Comparison of ENCODE assay signal across 11 mouse cellular contexts in the genomic region with DNA sequence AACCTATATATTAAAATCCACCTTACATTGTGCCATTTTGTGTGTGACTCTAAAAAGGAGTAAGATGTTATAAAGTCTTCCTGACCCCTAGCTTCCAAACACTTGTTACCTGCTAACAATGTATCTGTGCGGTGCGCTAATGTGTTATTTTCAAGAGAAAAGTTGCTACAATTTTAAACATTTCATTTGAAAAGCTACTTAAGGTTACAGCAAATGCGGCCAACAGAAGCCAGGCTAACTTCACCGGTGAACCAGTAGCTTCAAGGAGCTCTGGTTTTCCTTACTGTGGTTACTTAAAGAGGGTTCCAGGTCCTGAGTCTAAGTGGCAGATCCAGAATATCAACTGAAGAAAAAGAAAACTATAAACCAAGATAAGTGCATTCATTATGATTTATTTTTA. TPM values are rescaled to one million over a fixed set of nuclear protein-coding genes. Genes with fewer than 3 reads are reported as not detected.
DNase-seq lines count a peak whose midpoint lies in the region; ATAC-seq and TF ChIP-seq lines count a peak whose summit lies in the region.
"Had no signal": no experiment of that assay in that cellular context is flagged by ENCODE, and none has a peak within 500 bp of the region (broad histone marks: within the 10 kb centered on the region; RNA-seq: fewer than 3 reads in every experiment).

No protein-coding gene starts in this region.

- 0 out of 2 replicates have a peak overlapping the region, but pooled peaks have one; percentile 99 for H3K4me3 ChIP-seq in forebrain, embryonic 11.5 days (ENCODE audit: low read depth, low read length)
- no peak overlapping the region for H3K4me3 ChIP-seq in forebrain, postnatal 0 days (ENCODE audit: low read depth, low read length)
- peak overlapping the region; percentile 98; the same call in 1 of the 2 replicates for H3K4me3 ChIP-seq in liver, embryonic 11.5 days (ENCODE audit: low read depth, low read length)
- H3K4me3 ChIP-seq in hindbrain, embryonic 15.5 days: 0 out of 2 replicates have a peak overlapping the region, but pooled peaks have one; percentile 13
- no peak overlapping the region for H3K4me3 ChIP-seq in midbrain, embryonic 15.5 days

- TF ChIP-seq CTCF in forebrain, postnatal 0 days (IDR thresholded peaks at IDR 0.05; ENCODE audit: low read depth): no peak

- H3K4me2 ChIP-seq in forebrain, embryonic 11.5 days (ENCODE audit: low read depth, low read length, severe bottlenecking): peak overlapping the region; percentile 68; the same call in 1 of the 2 replicates
- H3K4me2 ChIP-seq in forebrain, postnatal 0 days (ENCODE audit: low read depth): no peak overlapping the region
- H3K4me2 ChIP-seq in liver, embryonic 11.5 days: peak overlapping the region; percentile 66
- peak overlapping the region; percentile 67 for H3K4me2 ChIP-seq in hindbrain, embryonic 15.5 days
- H3K4me2 ChIP-seq in midbrain, embryonic 15.5 days: peak overlapping the region; percentile 60; the same call in 1 of the 2 replicates

- no peak overlapping the region for H3K9ac ChIP-seq in forebrain, embryonic 11.5 days (ENCODE audit: low read length)
- H3K9ac ChIP-seq in forebrain, postnatal 0 days: no peak overlapping the region
- H3K9ac ChIP-seq in liver, embryonic 11.5 days (ENCODE audit: low read depth, low read length): no peak overlapping the region
- H3K9ac ChIP-seq in hindbrain, embryonic 15.5 days: peak overlapping the region; percentile 10; the same call in 1 of the 2 replicates
- H3K9ac ChIP-seq in midbrain, embryonic 15.5 days: no peak overlapping the region

- no peak for ATAC-seq in forebrain, embryonic 11.5 days (replicated peaks; ENCODE audit: low FRiP score)
- no peak for ATAC-seq in forebrain, postnatal 0 days
- ATAC-seq in liver, embryonic 11.5 days (replicated peaks; ENCODE audit: low FRiP score): no peak
- ATAC-seq in hindbrain, embryonic 15.5 days (ENCODE audit: low FRiP score, low read depth): no peak
- ATAC-seq in midbrain, embryonic 15.5 days (replicated peaks): no peak
- ATAC-seq: inflammation-experienced regulatory T-cells, adult 6 months had no signal

- no peaks in the 10 kb centered on the region for H3K9me3 ChIP-seq in forebrain, embryonic 11.5 days (ENCODE audit: control insufficient read depth, low read length)
- H3K9me3 ChIP-seq in forebrain, postnatal 0 days (ENCODE audit: low read length): no peaks in the 10 kb centered on the region
- no peaks in the 10 kb centered on the region for H3K9me3 ChIP-seq in liver, embryonic 11.5 days (ENCODE audit: control insufficient read depth, low read length)
- H3K9me3 ChIP-seq in hindbrain, embryonic 15.5 days: no peaks in the 10 kb centered on the region
- no peaks in the 10 kb centered on the region for H3K9me3 ChIP-seq in midbrain, embryonic 15.5 days

- WGBS in forebrain, embryonic 11.5 days: 93% methylated on average over 4 of the region's 4 CpGs
- 92% methylated on average over 4 of the region's 4 CpGs for WGBS in forebrain, postnatal 0 days
- WGBS in liver, embryonic 11.5 days: 91% methylated on average over 4 of the region's 4 CpGs
- 92% methylated on average over 4 of the region's 4 CpGs for WGBS in hindbrain, embryonic 15.5 days
- WGBS in midbrain, embryonic 15.5 days: 92% methylated on average over 4 of the region's 4 CpGs

- no peak overlapping the region for H3K27ac ChIP-seq in forebrain, embryonic 11.5 days (ENCODE audit: low read depth, low read length)
- H3K27ac ChIP-seq in forebrain, postnatal 0 days (ENCODE audit: low read depth, low read length): no peak overlapping the region; the same call in 1 of the 2 replicates
- no peak overlapping the region for H3K27ac ChIP-seq in liver, embryonic 11.5 days (ENCODE audit: low read depth, low read length)
- no peak overlapping the region; the same call in 1 of the 2 replicates for H3K27ac ChIP-seq in hindbrain, embryonic 15.5 days (replicated peaks)
- H3K27ac ChIP-seq in midbrain, embryonic 15.5 days: no peak overlapping the region; the same call in 1 of the 2 replicates

- H3K27me3 ChIP-seq in forebrain, embryonic 11.5 days (ENCODE audit: control insufficient read depth, insufficient read depth, low read length): no peaks in the 10 kb centered on the region
- H3K27me3 ChIP-seq in forebrain, postnatal 0 days (ENCODE audit: insufficient read depth, low read length): no peaks in the 10 kb centered on the region
- no peaks in the 10 kb centered on the region for H3K27me3 ChIP-seq in liver, embryonic 11.5 days (replicated peaks; ENCODE audit: control insufficient read depth, insufficient read depth, low read length)
- no peaks in the 10 kb centered on the region for H3K27me3 ChIP-seq in hindbrain, embryonic 15.5 days
- H3K27me3 ChIP-seq in midbrain, embryonic 15.5 days (replicated peaks): no peaks in the 10 kb centered on the region

- H3K4me1 ChIP-seq in forebrain, embryonic 11.5 days (replicated peaks; ENCODE audit: control insufficient read depth, insufficient read depth, low read length): peaks cover 2% of the 10 kb centered on the region; the same call in 1 of the 2 replicates
- peaks cover 19% of the 10 kb centered on the region; the same call in 1 of the 2 replicates for H3K4me1 ChIP-seq in forebrain, postnatal 0 days (ENCODE audit: insufficient read depth)
- peaks cover 21% of the 10 kb centered on the region for H3K4me1 ChIP-seq in liver, embryonic 11.5 days (replicated peaks; ENCODE audit: control insufficient read depth, insufficient read depth, low read length)
- peaks cover 33% of the 10 kb centered on the region for H3K4me1 ChIP-seq in hindbrain, embryonic 15.5 days (replicated peaks)
- peaks cover 34% of the 10 kb centered on the region for H3K4me1 ChIP-seq in midbrain, embryonic 15.5 days

- no peak for DNase-seq in forebrain, embryonic 11.5 days (ENCODE audit: low spot score)
- DNase-seq in forebrain, postnatal 0 days: no peak
- no peak for DNase-seq in liver, embryonic 11.5 days (ENCODE audit: low spot score)
- DNase-seq in liver: no peak
- DNase-seq in gastrocnemius, postnatal 14 days: no peak
- DNase-seq in cerebellum, adult 8-10 months: no peak
- DNase-seq: embryo, embryonic 11 days; gastrocnemius, adult 2 months had no signal

- no peaks in the 10 kb centered on the region for H3K36me3 ChIP-seq in forebrain, embryonic 11.5 days (ENCODE audit: control insufficient read depth, insufficient read depth, low read length)
- no peaks in the 10 kb centered on the region for H3K36me3 ChIP-seq in forebrain, postnatal 0 days (ENCODE audit: insufficient read depth)
- no peaks in the 10 kb centered on the region for H3K36me3 ChIP-seq in liver, embryonic 11.5 days (ENCODE audit: control insufficient read depth, insufficient read depth, low read length)
- H3K36me3 ChIP-seq in hindbrain, embryonic 15.5 days: no peaks in the 10 kb centered on the region
- no peaks in the 10 kb centered on the region for H3K36me3 ChIP-seq in midbrain, embryonic 15.5 days (replicated peaks)

- intact Hi-C loops in gastrocnemius, postnatal 14 days (cut with DNase I; ENCODE audit: low total_unique reads): no loop called here

RNA-seq across cellular contexts. Expression of a gene that starts 1.2 kb away (rescaled TPM):
- polyA plus RNA-seq in forebrain, embryonic 11.5 days (2014; fragmentation: Nextera tagmentation; extraction: Ambion mirVana): 30.3 and 38.5 TPM in 2 replicates
- 62.6 and 78.9 TPM in 2 replicates for total RNA-seq in forebrain, postnatal 0 days (2014; rRNA removed)
- polyA plus RNA-seq in forebrain, postnatal 0 days (2015; fragmentation: Nextera tagmentation; extraction: Ambion mirVana): 23.9 and 32.6 TPM in 2 replicates
- polyA plus RNA-seq in liver, embryonic 11.5 days (2014; fragmentation: Nextera tagmentation; extraction: Ambion mirVana): 14.8 and 17.8 TPM in 2 replicates
- polyA plus RNA-seq in hindbrain, embryonic 15.5 days (2015; fragmentation: Nextera tagmentation; extraction: Ambion mirVana): 36.5 and 39.4 TPM in 2 replicates
- 40.4 and 40.8 TPM in 2 replicates for polyA plus RNA-seq in midbrain, embryonic 15.5 days (2015; fragmentation: Nextera tagmentation; extraction: Ambion mirVana)
- 10 to 100 TPM; 20.4 to 24.0 TPM for total RNA-seq in gastrocnemius, postnatal 14 days (2021)

Comparison
In these comparisons a context has a peak if more than half of its experiments do, and no peak if none do; other contexts are left out.
1. H3K4me3 ChIP-seq: peak in forebrain, embryonic 11.5 days (single experiment), liver, embryonic 11.5 days (single experiment) and hindbrain, embryonic 15.5 days (single experiment); none in forebrain, postnatal 0 days (single experiment) and midbrain, embryonic 15.5 days (single experiment).